Mouse (Mus musculus) gastrocnemius, adult 18-20 months (tissue): ENCODE data around the gene Piwil1. TPM values are rescaled to one million over a fixed set of nuclear protein-coding genes. Genes with fewer than 3 reads are reported as not detected.

Experiments used
- DNase-seq: peaks from one replicate; pipeline ENCODE4 v3.0.0; 2021; ENCODE audit warnings: low spot score
- long read RNA-seq, 2 experiments: library from polyadenylated mRNA; stranded (forward); transcript quantifications; one replicate each; pipeline ENCODE4 v2.0.0; 2021
- total RNA-seq, 2 experiments: library from RNA; stranded (reverse); gene quantifications; 2 replicates each; pipeline ENCODE4 v1.2.3; 2021

Piwil1 gene
- under 1 TPM in 1 of 2 experiments, not detected in 1; 0.05 TPM for total RNA-seq
- long read RNA-seq, experiment 1: 0 reads
- long read RNA-seq, experiment 2: 0 reads

DNA sequence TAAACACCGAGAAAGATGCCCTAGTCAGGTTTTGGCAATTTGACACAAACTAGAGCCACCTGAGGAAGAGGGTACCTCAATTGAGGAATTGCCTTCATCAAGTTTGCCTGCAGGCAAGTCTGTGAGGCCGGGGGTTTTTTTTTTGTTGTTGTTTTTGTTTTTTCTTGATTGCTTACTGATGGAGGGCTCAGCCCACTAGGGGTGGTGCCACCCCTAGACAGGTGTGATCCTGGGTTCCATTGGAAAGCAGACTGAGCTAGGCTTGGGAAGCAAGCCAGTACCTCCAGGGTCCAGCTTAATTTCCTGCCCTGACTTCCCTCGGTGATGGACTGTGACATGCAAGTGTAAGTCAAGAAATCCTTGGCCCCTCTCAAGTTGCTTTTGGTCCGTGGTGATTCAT is at the start of gene Piwil1:
Piwil1 (plus strand) TSS at position 301 of the 400 bp plus-strand sequence.
- DNase-seq: no peak

GRCm38 (mm10) chr5:128656496-128657135 is 45.7 kb upstream of the Piwil1 start:
- DNase-seq: no peak

DNA sequence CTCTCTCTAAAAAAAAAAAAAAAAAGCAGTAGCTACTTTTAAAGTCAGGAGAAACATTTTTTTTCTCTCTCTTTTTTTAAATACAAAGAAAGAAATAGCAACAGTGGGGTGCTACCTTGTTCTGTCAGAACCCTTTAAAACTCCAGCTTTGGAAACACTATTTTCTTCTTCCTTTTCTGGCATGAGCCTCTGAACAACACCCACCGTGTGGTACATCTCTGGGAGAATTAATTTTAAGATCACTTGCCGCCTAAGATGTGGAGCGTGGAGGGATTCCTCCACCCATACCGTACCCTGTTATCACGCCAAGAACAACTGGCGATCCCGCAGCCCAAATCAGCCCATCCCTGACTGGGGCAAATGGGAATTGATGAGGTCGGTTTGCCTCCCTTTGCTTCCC is 42.2 kb upstream of the Piwil1 start:
- DNase-seq: no peak

- DNase-seq: no peak
These were observed 39.4 kb upstream of the Piwil1 start for GRCm38 (mm10) chr5:128662881-128663280.

GRCm38 (mm10) chr5:128663976-128664375 is 38.3 kb upstream of the Piwil1 start:
- no peak for DNase-seq

DNA sequence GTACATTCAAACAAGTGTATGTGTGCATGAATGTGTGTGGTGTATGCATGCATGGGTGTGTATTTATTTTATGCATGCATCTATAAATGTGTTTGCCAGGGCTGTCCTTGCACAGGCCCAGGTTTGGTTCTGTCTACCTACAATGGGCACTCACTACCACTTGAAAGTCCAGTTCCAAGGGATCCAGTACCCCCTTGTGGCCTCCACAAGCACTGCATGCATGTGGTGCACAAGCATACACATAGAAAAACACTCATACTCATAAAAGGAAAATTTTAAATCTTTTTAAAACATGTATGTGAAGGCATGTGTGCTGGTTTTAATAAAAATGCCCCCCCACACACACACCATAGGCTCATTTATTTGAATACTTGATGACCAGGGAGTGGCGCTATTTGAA is 37.3 kb upstream of the Piwil1 start:
- no peak for DNase-seq

DNA sequence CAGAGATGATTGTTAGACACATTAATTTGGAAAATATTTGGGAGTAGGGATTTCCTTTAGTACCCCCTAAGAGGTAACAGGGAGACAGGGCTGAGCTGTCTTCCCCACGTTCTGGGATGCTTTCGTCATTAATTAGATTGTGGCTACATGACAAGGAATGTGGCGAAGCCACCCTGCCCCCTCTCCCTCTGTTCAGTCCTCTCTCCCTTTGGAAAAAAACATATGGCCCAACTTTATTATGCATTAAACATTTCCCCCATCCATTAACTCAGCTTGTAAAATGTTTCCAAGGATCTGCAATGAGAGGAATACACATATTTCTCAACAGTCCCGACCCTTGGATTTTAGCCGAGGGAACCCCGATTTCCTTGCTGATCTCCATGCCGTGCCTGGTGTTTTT is 35.0 kb upstream of the Piwil1 start:
- no peak for DNase-seq

- no peak for DNase-seq
These were observed 28.2 kb upstream of the Piwil1 start for GRCm38 (mm10) chr5:128674124-128674523.

- no peak for DNase-seq
These were observed 25.0 kb upstream of the Piwil1 start for GRCm38 (mm10) chr5:128677373-128677772.

DNA sequence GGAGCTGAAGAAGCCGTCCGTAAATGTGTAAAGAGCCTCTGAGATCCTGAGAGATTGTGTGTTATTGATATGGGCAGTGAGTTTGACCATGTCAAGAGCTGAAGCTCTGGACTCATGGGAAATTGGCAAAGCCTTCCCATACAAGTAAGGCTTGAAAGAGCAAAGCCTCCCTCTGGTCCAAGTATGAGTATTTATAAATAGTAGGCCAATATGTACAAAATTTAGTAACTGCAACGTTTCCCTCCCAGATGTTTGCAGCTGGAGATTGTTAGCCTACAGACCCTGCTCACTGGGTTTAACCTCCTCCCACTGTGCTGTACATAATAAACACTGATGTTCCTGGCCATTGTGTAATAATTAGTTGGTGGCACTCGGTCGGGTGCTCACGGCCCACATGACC is 24.5 kb upstream of the Piwil1 start:
- no peak for DNase-seq

- no peak for DNase-seq
These were observed 20.9 kb upstream of the Piwil1 start for GRCm38 (mm10) chr5:128681456-128681855.

DNA sequence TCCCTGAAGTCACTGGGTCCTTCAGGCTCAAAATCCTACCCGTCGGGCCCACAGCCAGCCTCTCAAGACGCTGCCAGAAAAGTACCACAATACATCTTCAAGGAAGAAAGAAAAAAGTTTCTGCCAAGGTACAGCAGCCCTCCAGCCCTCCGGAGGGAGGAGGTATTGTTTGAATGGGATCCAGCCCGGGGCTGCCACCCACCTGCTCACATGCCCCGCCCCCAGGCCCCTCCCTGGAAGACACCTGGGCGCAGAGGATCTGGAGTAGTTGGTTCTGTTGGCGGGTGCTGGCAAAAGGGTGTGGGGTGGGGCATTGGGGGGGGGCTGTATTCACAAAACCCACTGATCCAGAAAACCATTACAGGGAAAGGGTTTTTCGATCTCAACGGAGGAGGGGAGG is 18.1 kb upstream of the Piwil1 start:
- DNase-seq: no peak

DNA sequence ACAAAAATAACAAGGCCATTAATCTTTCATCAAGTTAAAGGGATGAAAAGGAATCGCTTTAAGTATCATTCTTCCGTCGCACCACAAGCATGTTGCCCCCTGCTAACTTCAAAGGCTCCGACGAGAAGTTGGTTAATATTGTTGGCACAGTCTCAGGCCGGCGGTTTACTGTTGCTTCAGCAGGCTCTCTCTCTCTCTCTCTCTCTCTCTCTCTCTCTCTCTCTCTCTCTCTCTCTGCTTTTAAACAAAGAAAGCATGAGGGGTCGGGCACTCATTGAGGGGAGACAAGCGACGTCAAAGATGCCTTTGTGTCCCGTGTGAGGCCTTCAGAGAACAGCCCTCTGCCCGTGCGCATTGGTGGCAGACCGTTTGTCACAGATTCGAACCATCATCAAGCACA is 17.7 kb upstream of the Piwil1 start:
- no peak for DNase-seq

DNA sequence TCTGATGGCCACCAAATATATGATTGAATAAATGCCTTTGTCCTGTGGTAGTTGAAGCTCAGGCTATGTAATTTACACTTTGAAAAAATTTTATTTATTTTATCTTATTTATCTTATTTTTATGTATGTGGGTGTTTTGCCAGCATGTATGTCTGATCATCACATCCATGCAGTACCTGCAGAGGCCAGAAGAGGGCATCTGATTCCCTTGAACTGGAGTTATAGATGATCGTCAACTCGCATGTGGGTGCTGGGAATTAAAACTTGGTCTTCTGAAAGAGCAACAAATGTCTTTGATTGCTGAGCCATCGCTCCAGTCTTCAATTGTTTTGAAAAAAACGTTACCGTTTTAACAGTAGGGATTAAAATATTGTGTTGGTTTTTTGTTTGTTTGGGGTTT is 15.2 kb upstream of the Piwil1 start:
- no peak for DNase-seq

DNA sequence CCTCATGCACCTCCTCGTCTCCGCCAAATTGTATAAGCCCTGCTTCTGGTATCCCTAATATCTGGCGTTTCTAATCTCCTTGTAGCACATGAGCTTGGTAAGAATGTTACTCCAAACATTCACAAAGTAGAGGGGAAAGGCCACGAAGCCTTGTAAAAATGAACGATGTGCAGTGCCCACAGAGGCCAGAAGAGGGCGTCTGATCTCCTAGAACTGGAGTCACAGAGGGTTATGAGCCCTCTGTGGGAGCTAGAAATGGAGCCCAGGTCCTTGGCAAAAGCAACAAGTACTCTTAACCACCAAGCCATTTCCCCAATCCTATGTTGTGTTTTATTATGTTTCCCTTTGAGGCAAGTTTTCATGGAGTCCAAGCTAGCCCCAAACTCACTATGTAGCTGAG is 8.2 kb upstream of the Piwil1 start:
- no peak for DNase-seq

DNA sequence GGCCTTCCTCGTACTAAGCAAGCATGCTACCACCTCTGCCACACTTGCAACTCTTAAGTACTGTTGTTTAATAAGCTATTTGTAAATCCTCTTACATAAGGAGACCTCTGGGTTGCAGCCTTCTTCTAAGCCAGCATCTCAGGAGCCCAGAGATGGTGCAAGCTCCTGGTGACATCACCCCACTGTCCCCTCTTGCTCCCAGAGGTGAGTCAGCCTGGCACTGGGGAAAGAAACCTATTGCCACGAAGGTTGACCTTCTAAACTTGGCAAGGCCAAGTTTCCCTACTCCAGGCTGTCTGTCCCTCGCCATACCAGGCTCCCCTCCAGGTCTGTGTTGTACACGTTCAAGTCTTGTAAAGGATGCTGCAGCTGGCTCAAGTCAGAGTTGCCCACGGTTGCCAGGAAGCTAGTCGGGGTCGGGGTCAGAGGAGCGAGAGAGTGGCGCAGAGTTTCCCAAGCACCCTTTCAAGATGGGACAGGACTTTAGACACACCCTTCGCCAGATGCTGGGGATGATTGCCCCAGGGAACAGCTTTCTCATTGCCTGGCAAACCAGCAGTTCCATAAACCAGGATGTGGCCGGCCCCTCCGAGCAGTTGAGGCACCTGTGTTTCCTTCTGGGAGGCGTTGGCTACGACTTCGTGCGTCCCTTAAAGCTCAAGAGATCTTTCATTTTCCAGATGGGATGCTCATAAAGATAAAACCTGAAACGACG is 7.6 kb upstream of the Piwil1 start:
- DNase-seq: no peak

GRCm38 (mm10) chr5:128696824-128697223 is 5.5 kb upstream of the Piwil1 start:
- DNase-seq: no peak

DNA sequence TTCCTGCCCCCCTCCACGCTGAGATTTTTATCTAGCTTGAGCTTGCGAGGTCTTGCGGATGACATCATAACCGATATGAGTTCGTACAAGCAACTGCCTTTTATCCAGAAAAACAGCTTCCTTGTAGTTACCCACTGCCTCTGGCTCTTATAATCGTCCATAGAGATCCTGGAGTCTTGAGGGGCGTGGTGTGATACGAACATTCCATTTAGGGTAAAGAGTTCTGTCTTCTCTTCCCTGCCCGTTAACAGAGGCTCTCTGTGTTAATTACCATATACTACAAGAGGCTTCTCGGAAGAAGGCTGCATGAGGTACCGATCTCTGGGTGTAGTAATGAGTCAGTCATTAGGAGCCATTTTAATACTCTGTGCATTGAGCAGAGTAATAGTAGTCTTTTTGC is 1.6 kb upstream of the Piwil1 start:
- DNase-seq: no peak

DNA sequence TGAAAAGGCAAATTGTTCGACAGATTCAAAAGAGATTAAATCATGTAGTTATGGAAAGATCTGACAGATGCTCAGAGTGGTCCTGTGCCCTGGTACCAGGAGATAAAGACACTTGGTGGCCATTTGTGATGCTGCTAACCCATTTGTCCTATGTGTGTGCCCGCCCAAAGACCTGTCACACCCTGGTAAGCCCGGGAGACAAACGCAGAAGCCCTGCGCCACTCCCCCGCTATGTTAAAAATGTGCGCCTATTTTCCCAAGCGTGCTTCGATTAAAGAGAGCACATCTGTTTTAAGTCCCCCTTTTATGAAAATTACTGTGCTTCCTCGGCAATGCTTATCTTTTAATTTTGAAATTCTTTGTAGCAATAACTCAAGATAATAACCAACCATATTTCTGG is 1.4 kb downstream of the Piwil1 start:
- DNase-seq: no peak

DNA sequence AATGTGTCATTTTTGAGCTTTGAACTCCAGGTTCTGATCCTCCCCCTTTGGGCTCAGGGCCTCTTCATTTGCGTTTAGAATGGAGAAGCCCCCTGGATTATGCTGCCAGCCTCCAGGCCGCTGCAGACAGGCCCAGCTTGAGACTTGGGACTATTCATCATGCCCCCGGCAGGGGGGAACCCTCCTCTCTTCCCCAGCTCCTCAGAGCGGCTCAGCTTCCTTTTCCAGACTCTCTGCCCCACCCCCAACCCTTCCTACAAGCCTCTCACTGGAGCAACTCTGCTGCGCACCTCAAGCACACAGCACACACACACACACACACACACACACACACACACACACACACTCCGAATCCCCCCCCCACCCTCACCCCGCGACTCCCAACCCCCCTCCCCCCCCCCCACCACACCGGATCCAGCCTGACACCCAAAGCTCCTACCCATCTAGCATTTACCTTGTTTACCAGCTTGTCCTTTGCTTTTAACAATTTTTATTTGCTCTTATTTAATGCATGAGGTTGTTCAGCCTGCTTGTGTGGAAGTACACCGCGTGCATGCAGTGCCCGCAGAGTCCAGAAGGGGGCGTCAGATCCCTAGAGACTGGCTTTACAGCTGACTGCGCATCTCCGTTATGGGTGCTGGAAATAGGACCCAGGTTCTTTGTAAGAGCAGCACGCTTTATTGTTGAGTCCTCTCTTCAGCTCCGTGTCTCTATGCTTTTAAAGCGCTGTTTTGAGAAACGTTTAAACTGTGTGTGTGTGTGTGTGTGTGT is 2.0 kb downstream of the Piwil1 start:
- no peak for DNase-seq

- DNase-seq: no peak
These were observed 4.1 kb downstream of the Piwil1 start for GRCm38 (mm10) chr5:128706467-128706866.

GRCm38 (mm10) chr5:128707271-128707670 is 4.9 kb downstream of the Piwil1 start:
- DNase-seq: no peak

DNA sequence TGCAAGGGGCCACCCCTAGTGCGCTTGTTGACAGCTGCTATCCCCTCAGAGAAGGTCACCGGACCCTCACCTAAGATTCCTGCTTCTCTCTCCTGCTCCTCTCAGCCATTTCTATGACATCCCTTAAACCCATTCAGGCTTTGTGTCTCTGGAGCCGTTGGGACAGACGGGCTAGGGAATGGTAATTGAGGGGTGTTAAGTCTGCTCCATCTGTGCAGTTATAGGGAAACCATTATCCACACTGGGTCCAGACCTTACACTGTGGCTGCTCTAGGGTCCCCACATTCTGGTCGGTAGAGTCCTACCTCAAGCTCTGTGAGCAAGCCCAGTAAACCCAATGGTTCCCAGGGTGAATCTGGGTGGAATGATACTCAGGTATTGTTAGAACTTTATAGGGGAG is 6.6 kb downstream of the Piwil1 start:
- DNase-seq: no peak
